Mouse (Mus musculus) spleen, adult 2 months (tissue): ENCODE data around the gene Cacna1c. TPM values are rescaled to one million over a fixed set of nuclear protein-coding genes. Genes with fewer than 3 reads are reported as not detected.

ENCODE experiments used
- DNase-seq, 2 experiments: peaks; one replicate each; pipeline versions ENCODE4 v3.0.0 to v3.0.0-alpha.2; 2012 to 2021; ENCODE audit warnings: low spot score in 2 of 2, low read depth in 1 of 2
- H3K27ac ChIP-seq: fragments of 200-500 bp; 2 replicates; pipeline ENCODE4 v1.5.1; 2012; ENCODE audit warnings: low read length, inconsistent platforms; ENCODE audit not compliant: insufficient read depth
- H3K27me3 ChIP-seq: fragments of 200-500 bp; 2 replicates; pipeline ENCODE4 v1.6.1; 2012; ENCODE audit warnings: mild to moderate bottlenecking, moderate library complexity, low read length, inconsistent platforms; ENCODE audit not compliant: control insufficient read depth, insufficient read depth
- H3K36me3 ChIP-seq: fragments of 200-500 bp; 2 replicates; pipeline ENCODE4 v1.6.1; 2012; ENCODE audit warnings: mild to moderate bottlenecking, low read length, inconsistent platforms; ENCODE audit not compliant: control insufficient read depth, insufficient read depth
- H3K4me1 ChIP-seq: fragments of 200-500 bp; 2 replicates; pipeline ENCODE4 v1.6.1; 2011; ENCODE audit warnings: inconsistent platforms; ENCODE audit not compliant: control insufficient read depth, insufficient read depth, insufficient read length
- H3K4me3 ChIP-seq: fragments of 200-500 bp; 2 replicates; pipeline ENCODE4 v1.5.1; 2011; ENCODE audit warnings: mild to moderate bottlenecking, inconsistent platforms; ENCODE audit not compliant: insufficient read depth, insufficient read length; ENCODE audit errors: extremely low read depth
- CTCF ChIP-seq: fragments of 200-500 bp; IDR thresholded peaks from 2 replicates; pipeline ENCODE4 v1.5.1; 2011; ENCODE audit warnings: mild to moderate bottlenecking, inconsistent platforms; ENCODE audit not compliant: insufficient read depth, insufficient read length, insufficient replicate concordance; ENCODE audit errors: extremely low read depth
- POLR2A ChIP-seq: fragments of 200-500 bp; IDR thresholded peaks from 2 replicates; pipeline ENCODE4 v1.6.1; 2011; ENCODE audit warnings: low read depth, low read length, inconsistent platforms
- WGBS: fragments of 180-500 bp; shearing (Covaris S2); methylation state at CpG from one replicate; pipeline ENCODE4 v1.1.7; 2018; 5-methylcytosine and 5-hydroxymethylcytosine counted together
- polyA plus RNA-seq: library from polyadenylated mRNA; depleted of rRNA; stranded (reverse); fragments of >200 nt; gene quantifications from 2 replicates; pipeline ENCODE4 v1.2.3, GENCODE M21; 2012

The Cacna1c gene
- polyA plus RNA-seq, 1 experiment, result 1.1 TPM

GRCm38 (mm10) chr6:118897101-118897500 lies 299.1 kb downstream of the Cacna1c start:
- DNase-seq, result no peak
- H3K27ac ChIP-seq, result no peak overlapping the region
- H3K4me1 ChIP-seq, result no peaks in the 10 kb centered on the region
- H3K36me3 ChIP-seq, result no peaks in the 10 kb centered on the region
- no peaks in the 10 kb centered on the region for H3K27me3 ChIP-seq
- WGBS, result 69% methylated on average over 5 of the region's 5 CpGs
- H3K4me3 ChIP-seq, result no peak overlapping the region
- TF ChIP-seq POLR2A (no peak), CTCF (no peak)

GRCm38 (mm10) chr6:118894043-118894442 lies 302.2 kb downstream of the Cacna1c start:
- H3K27ac ChIP-seq, result no peak overlapping the region
- no peaks in the 10 kb centered on the region for H3K36me3 ChIP-seq
- no peak for TF ChIP-seq POLR2A
- no peak for TF ChIP-seq CTCF
- no peak overlapping the region for H3K4me3 ChIP-seq
- H3K4me1 ChIP-seq, result no peaks in the 10 kb centered on the region
- DNase-seq, result no peak
- no peaks in the 10 kb centered on the region for H3K27me3 ChIP-seq
- 84% methylated on average over 6 of the region's 6 CpGs for WGBS

DNA sequence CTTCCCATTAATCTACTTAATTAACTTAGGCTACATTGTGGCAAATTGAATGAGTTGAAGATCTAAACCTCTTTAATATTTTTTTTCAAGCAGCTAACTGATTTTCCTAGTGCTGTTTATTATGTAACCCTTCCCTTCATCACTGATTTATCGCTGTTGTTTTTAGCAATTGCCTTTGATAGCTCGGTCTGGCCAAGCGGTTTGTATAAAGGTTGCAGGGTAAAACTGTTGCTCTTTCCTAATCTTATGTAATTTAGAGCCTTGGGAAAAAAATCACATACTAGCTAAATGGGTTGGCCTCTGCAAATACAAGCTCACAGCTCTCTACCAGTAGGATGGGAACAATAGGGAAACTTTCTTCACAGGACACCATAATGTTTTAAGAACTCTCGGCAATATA lies 306.8 kb downstream of the Cacna1c start:
- no peaks in the 10 kb centered on the region for H3K36me3 ChIP-seq
- 90% methylated on average over 4 of the region's 4 CpGs for WGBS
- DNase-seq, result no peak
- H3K4me1 ChIP-seq, result no peaks in the 10 kb centered on the region
- H3K27ac ChIP-seq, result no peak overlapping the region
- no peak for TF ChIP-seq POLR2A
- H3K4me3 ChIP-seq, result no peak overlapping the region
- H3K27me3 ChIP-seq, result no peaks in the 10 kb centered on the region

DNA sequence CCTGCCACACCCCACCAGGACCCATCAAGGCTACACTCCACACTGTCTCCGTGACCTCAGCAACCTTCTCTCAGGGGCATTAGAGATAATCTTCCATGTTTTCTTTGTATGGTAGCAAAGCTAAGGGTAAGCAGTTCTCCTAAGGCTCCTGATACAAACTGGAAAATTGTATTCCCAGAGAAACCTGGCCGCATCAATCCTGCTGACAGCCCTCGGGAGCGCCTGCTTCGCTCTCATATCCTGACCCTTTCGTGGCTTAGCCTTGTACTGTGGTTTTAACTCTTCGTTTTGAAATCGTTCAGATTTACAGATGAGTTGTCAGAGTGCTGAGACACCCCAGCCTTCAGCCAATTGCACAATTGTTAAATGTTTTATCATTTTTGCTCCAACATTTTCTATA lies 309.2 kb downstream of the Cacna1c start:
- no peak overlapping the region for H3K4me3 ChIP-seq
- no peak overlapping the region for H3K27ac ChIP-seq
- H3K27me3 ChIP-seq, result no peaks in the 10 kb centered on the region
- no peaks in the 10 kb centered on the region for H3K36me3 ChIP-seq
- H3K4me1 ChIP-seq, result no peaks in the 10 kb centered on the region
- DNase-seq, result no peak
- 86% methylated on average over 8 of the region's 8 CpGs for WGBS
- TF ChIP-seq POLR2A (no peak), CTCF (no peak)

- no peaks in the 10 kb centered on the region for H3K4me1 ChIP-seq
- H3K27me3 ChIP-seq, result no peaks in the 10 kb centered on the region
- TF ChIP-seq CTCF (no peak), POLR2A (no peak)
- no peak overlapping the region for H3K4me3 ChIP-seq
- no peak overlapping the region for H3K27ac ChIP-seq
- no peaks in the 10 kb centered on the region for H3K36me3 ChIP-seq
- DNase-seq, result no peak
- WGBS, result 87% methylated on average over 1 of the region's 1 CpGs
Observed at GRCm38 (mm10) chr6:118884961-118885360, 311.3 kb downstream of the Cacna1c start.

DNA sequence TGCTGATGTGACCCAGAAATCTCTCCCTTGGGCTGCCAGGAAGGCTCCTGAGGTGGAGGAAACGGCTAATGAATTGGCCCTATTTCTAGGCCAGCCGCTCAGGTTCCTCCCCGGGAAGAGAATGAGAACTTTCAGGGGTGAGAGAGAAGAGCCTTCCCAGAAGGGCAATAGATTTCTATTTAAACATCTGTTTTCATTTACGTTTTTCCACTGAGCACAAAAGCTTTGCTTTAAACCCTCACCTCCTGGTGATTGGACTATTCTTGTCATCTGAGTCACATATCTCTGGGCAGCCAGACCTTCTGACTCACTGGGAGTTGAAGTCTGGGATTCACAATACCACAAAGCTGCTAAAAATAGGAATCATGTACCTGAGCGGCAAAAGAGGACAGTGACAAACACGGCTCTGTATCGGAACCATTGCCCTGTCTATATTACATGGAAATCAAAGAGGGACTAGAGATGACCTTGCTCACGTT lies 312.1 kb downstream of the Cacna1c start:
- H3K27ac ChIP-seq, result no peak overlapping the region

GRCm38 (mm10) chr6:118876204-118876603 lies 320.0 kb downstream of the Cacna1c start:
- 64% methylated on average over 2 of the region's 2 CpGs for WGBS
- Histone ChIP-seq H3K27ac (no peak overlapping the region), H3K4me3 (no peak overlapping the region), H3K27me3 (no peaks in the 10 kb centered on the region), H3K36me3 (no peaks in the 10 kb centered on the region), H3K4me1 (no peaks in the 10 kb centered on the region)
- TF ChIP-seq POLR2A (no peak), CTCF (no peak)
- no peak for DNase-seq

More for the DNA sequence above, 312.1 kb downstream of the Cacna1c start:
- no peaks in the 10 kb centered on the region for H3K36me3 ChIP-seq
- H3K4me3 ChIP-seq, result no peak overlapping the region
- DNase-seq, result no peak
- H3K27me3 ChIP-seq, result no peaks in the 10 kb centered on the region
- WGBS, result 74% methylated on average over 8 of the region's 8 CpGs
- no peaks in the 10 kb centered on the region for H3K4me1 ChIP-seq
- TF ChIP-seq POLR2A (no peak), CTCF (no peak)
